Mouse (Mus musculus) midbrain, embryonic 14.5 days (tissue): Measurements from ENCODE around the gene Naa80. TPM values are rescaled to one million over a fixed set of nuclear protein-coding genes. Genes with fewer than 3 reads are reported as not detected.

Experiments
- ATAC-seq: fragments of 200-750 bp; cut with Nextera tagmentation; 2 replicates; pipeline ENCODE4 v1.8.0; 2017; ENCODE audit warnings: moderate number of reproducible peaks, moderate library complexity; ENCODE audit not compliant: low FRiP score, low TSS enrichment
- DNase-seq: peaks from one replicate; pipeline ENCODE4 v3.0.0-alpha.2; 2015
- H3K27ac ChIP-seq: fragments of 300-500 bp; sonication (generic); replicated peaks from 2 replicates; pipeline ENCODE4 v1.5.1; 2014; ENCODE audit warnings: mild to moderate bottlenecking, low read depth, low read length, moderate library complexity
- H3K27me3 ChIP-seq: fragments of 300-500 bp; sonication (generic); 2 replicates; pipeline ENCODE4 v1.6.1; 2014; ENCODE audit warnings: low read length, control low read depth, mixed read lengths; ENCODE audit not compliant: control insufficient read depth, insufficient read depth
- H3K36me3 ChIP-seq: fragments of 300-500 bp; sonication (generic); 2 replicates; pipeline ENCODE4 v1.6.1; 2014; ENCODE audit warnings: low read length, control low read depth; ENCODE audit not compliant: control insufficient read depth, insufficient read depth
- H3K4me1 ChIP-seq: fragments of 300-500 bp; sonication (generic); 2 replicates; pipeline ENCODE4 v1.6.1; 2014; ENCODE audit warnings: mild to moderate bottlenecking, antibody characterized with exemption, low read length, control low read depth; ENCODE audit not compliant: control insufficient read depth, insufficient read depth
- H3K4me2 ChIP-seq: fragments of 300-500 bp; sonication (generic); 2 replicates; pipeline ENCODE4 v1.6.1; 2014; ENCODE audit warnings: mild to moderate bottlenecking, low read length, moderate library complexity
- H3K4me3 ChIP-seq: fragments of 300-500 bp; sonication (generic); replicated peaks from 2 replicates; pipeline ENCODE4 v1.5.1; 2014; ENCODE audit warnings: low read depth, low read length
- H3K9ac ChIP-seq: fragments of 300-500 bp; sonication (generic); replicated peaks from 2 replicates; pipeline ENCODE4 v1.6.1; 2014; ENCODE audit warnings: mild to moderate bottlenecking, low read length, moderate library complexity
- H3K9me3 ChIP-seq: fragments of 300-500 bp; sonication (generic); 2 replicates; pipeline ENCODE4 v1.6.1; 2016; ENCODE audit warnings: low read length, control low read depth, mixed read lengths; ENCODE audit not compliant: control insufficient read depth
- WGBS: fragments of 180-500 bp; shearing (Covaris S2); extraction: QIAGEN DNeasy Blood & Tissue Kit; methylation state at CpG from one replicate; pipeline ENCODE4 v1.1.7; 2014; 5-methylcytosine and 5-hydroxymethylcytosine counted together
- polyA plus RNA-seq: library from polyadenylated mRNA; unstranded; fragments of >200 nt; fragmentation: Nextera tagmentation; extraction: Ambion mirVana; gene quantifications from 2 replicates; pipeline ENCODE4 v1.2.1, GENCODE M21; 2014

Naa80 gene
- polyA plus RNA-seq, 1 experiment from 2014 or later: 14.1 TPM

DNA sequence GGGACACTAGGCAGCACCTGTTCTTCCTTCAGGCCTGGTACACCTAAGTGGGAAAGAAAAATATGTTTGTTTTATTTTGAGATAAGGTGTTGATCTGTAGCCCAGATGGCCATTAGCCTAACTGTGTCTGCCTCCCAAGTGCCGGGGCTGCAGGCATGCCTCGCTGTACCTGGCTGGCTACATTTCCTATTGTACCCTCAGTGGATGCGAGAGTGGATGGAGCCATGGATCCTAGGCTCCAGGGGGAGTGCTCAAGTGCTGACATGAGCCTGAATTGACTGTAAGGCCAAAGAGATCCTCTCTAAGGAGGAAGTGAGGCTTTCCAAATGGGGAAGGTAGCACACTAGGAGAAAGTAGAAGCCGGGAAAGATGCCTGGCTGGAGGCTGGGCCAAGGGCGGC is 30.7 kb upstream of the Naa80 start:
- Histone ChIP-seq H3K36me3 (peaks cover 19% of the 10 kb centered on the region), H3K4me3 (no peak overlapping the region), H3K4me2 (no peak overlapping the region), H3K27me3 (peaks cover 30% of the 10 kb centered on the region), H3K9ac (no peak overlapping the region), H3K9me3 (no peaks in the 10 kb centered on the region), H3K27ac (no peak overlapping the region), H3K4me1 (peaks cover 19% of the 10 kb centered on the region)
- DNase-seq (no peak), ATAC-seq (no peak)
- WGBS: 77% methylated on average over 5 of the region's 5 CpGs

- no peak for ATAC-seq
- H3K27me3 ChIP-seq: peaks cover 30% of the 10 kb centered on the region
- H3K9ac ChIP-seq: no peak overlapping the region
- H3K4me1 ChIP-seq: peaks cover 23% of the 10 kb centered on the region
- H3K36me3 ChIP-seq: peaks cover 15% of the 10 kb centered on the region
- no peaks in the 10 kb centered on the region for H3K9me3 ChIP-seq
- DNase-seq: no peak
- H3K4me3 ChIP-seq: no peak overlapping the region
- 87% methylated on average over 10 of the region's 10 CpGs for WGBS
- no peak overlapping the region for H3K27ac ChIP-seq
- H3K4me2 ChIP-seq: no peak overlapping the region
Observed at GRCm38 (mm10) chr9:107548820-107549219, 29.9 kb upstream of the Naa80 start.

DNA sequence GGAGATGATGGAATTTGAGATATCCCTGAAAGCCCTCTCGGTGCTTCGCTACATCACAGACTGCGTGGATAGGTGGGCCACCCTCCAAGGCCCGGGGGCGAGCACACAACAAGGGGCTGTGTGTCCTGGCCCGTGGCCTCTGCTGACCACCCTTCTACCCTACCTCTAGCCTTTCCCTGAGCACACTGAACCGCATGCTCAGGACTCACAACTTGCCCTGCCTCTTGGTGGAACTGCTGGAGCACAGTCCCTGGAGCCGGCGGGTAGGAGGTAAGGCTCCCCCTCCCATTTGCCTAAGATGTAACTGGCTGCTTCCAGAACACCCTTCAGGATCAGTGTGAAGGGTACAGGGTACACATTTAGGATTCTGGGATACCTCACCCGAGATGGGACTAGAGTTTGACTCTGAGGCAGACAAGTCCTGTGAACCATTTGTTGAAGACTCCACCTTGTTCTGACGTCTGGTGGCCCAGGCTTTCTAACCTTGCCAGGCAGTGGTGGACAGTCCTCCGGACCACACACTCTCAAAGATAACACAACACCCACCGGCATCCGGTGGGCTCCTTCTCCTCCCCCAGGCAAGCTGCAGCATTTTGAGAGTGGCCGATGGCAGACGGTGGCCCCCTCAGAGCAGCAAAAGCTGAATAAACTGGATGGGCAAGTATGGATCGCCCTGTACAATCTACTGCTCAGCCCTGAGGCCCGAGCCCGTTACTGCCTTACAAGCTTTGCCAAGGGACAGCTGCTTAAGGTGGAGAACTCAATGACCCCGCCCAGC is 29.2 kb upstream of the Naa80 start:
- H3K4me2 ChIP-seq: no peak overlapping the region
- ATAC-seq (no peak), DNase-seq (no peak)
- H3K36me3 ChIP-seq: peaks cover 9% of the 10 kb centered on the region
- WGBS: 87% methylated on average over 20 of the region's 20 CpGs
- H3K9me3 ChIP-seq: no peaks in the 10 kb centered on the region
- H3K27ac ChIP-seq: no peak overlapping the region
- peaks cover 30% of the 10 kb centered on the region for H3K27me3 ChIP-seq
- H3K4me1 ChIP-seq: peaks cover 23% of the 10 kb centered on the region
- no peak overlapping the region for H3K4me3 ChIP-seq
- no peak overlapping the region for H3K9ac ChIP-seq

GRCm38 (mm10) chr9:107550491-107551116 is 28.1 kb upstream of the Naa80 start:
- H3K4me1 ChIP-seq: peaks cover 28% of the 10 kb centered on the region
- no peak overlapping the region for H3K27ac ChIP-seq
- H3K36me3 ChIP-seq: no peaks in the 10 kb centered on the region
- no peaks in the 10 kb centered on the region for H3K9me3 ChIP-seq
- no peak for DNase-seq
- no peak overlapping the region for H3K9ac ChIP-seq
- peak overlapping the region; percentile 29; the same call in 1 of the 2 replicates for H3K4me3 ChIP-seq
- peaks cover 30% of the 10 kb centered on the region for H3K27me3 ChIP-seq
- ATAC-seq: no peak
- 26% methylated on average over 23 of the region's 23 CpGs for WGBS
- H3K4me2 ChIP-seq: peak overlapping the region; percentile 53; the same call in 1 of the 2 replicates

- H3K4me1 ChIP-seq: peaks cover 35% of the 10 kb centered on the region
- peaks cover 30% of the 10 kb centered on the region for H3K27me3 ChIP-seq
- peak within 1 kb of the TSS; percentile 53 for H3K4me2 ChIP-seq
- DNase-seq (peak; percentile 48), ATAC-seq (no peak)
- H3K27ac ChIP-seq: no peak within 1 kb of the TSS
- no peaks in the 10 kb centered on the region for H3K36me3 ChIP-seq
- peak within 1 kb of the TSS; percentile 45; the same call in 1 of the 2 replicates for H3K9ac ChIP-seq
- WGBS: 2% methylated on average over 63 of the region's 63 CpGs
- H3K9me3 ChIP-seq: no peaks in the 10 kb centered on the region
- peak within 1 kb of the TSS; percentile 29 for H3K4me3 ChIP-seq
Observed at GRCm38 (mm10) chr9:107551117-107551889, 27.4 kb upstream of the Naa80 start, which contains the start of gene Rassf1. Rassf1 (plus strand) TSS chr9:107551555.

DNA sequence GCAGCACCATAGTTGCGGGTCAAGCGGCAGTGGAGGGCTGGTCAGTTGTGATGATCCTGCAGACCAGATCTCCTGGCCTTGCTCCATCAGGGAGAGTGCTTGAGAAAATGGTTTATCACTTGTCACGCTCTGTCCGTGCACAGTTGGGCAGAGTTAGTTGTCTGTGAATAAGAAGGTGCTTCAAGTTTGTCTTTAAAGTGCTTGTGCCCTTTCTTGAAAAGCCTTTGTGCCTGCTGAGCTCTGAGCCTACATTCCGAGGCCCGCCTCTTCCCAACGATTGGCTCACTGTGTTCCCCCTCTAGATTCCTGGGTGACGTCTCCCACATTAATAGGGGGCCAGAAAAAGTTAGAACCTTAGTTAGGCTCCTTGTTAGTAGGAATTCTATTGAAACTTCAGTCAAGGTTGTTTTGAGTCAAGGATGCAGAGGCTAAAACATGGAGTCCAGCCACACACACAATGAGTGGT is 26.8 kb upstream of the Naa80 start:
- Histone ChIP-seq H3K4me1 (peaks cover 34% of the 10 kb centered on the region), H3K36me3 (peaks cover 3% of the 10 kb centered on the region; the same call in 1 of the 2 replicates), H3K4me3 (peak overlapping the region; percentile 29), H3K9ac (0 out of 2 replicates have a peak overlapping the region, but pooled peaks have one; percentile 45), H3K27me3 (peaks cover 30% of the 10 kb centered on the region), H3K4me2 (peak overlapping the region; percentile 53), H3K27ac (no peak overlapping the region), H3K9me3 (no peaks in the 10 kb centered on the region)
- DNase-seq: no peak
- WGBS: 11% methylated on average over 8 of the region's 8 CpGs
- no peak for ATAC-seq

DNA sequence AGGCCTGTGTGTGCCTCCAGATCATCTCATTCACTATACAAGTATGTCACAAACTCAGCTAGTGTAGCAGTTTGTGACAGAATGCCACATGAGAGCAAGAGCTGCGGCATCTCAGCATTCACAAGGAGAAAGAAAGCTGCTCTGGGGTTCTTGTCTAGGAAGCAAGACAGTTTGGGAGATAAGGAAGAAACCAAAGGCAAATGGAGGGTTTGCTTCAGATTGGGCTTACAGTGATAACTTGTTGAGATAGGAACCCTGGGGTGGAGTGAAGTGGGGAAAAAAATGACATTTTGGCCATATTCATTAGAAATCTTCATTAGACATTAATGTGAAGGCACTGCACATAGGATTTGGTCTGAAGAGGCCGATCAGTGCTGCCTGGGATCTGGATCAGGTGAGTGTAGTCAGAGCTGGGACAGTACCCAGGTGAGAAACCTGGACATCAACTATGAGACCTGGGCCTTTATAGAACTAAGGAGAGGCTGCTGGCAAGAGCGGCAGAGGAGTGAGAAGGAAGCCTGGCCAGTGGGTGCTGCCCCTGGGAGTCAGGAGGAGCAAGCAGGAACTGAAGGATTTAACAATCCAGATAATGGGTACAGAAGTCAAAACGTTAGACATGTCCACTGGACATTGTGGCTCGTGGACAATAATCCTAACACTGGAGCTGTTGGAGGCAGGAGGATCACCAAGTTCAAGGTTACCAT is 25.8 kb upstream of the Naa80 start:
- H3K36me3 ChIP-seq: peaks cover 11% of the 10 kb centered on the region
- DNase-seq (no peak), ATAC-seq (no peak)
- H3K9ac ChIP-seq: no peak overlapping the region
- H3K27ac ChIP-seq: no peak overlapping the region
- peaks cover 30% of the 10 kb centered on the region for H3K27me3 ChIP-seq
- no peaks in the 10 kb centered on the region for H3K9me3 ChIP-seq
- peaks cover 26% of the 10 kb centered on the region for H3K4me1 ChIP-seq
- no peak overlapping the region; the same call in 1 of the 2 replicates for H3K4me2 ChIP-seq
- no peak overlapping the region for H3K4me3 ChIP-seq
- WGBS: 78% methylated on average over 5 of the region's 5 CpGs
